Mouse (Mus musculus) A20 (cell line): ENCODE results near the gene Hoxb3.

Source experiments
- DNase-seq: peaks from one replicate; pipeline ENCODE4 v3.0.0-alpha.2; 2011; ENCODE audit warnings: low read depth, low spot score

Hoxb3 gene

GRCm38 (mm10) chr11:96302381-96303150 lies 20.6 kb upstream of the Hoxb3 start:
- DNase-seq = no peak

- no peak for DNase-seq
These were observed 19.7 kb upstream of the Hoxb3 start, which contains the start of gene Hoxb5 for GRCm38 (mm10) chr11:96303151-96304099. Hoxb5 (plus strand) TSS chr11:96303336.

- DNase-seq = no peak
These were observed 18.5 kb upstream of the Hoxb3 start for GRCm38 (mm10) chr11:96304381-96305195.

- no peak for DNase-seq
These were observed 17.5 kb upstream of the Hoxb3 start for GRCm38 (mm10) chr11:96305505-96306182.

GRCm38 (mm10) chr11:96306183-96306907 lies 16.8 kb upstream of the Hoxb3 start:
- no peak for DNase-seq

GRCm38 (mm10) chr11:96306908-96307269 lies 16.2 kb upstream of the Hoxb3 start:
- no peak for DNase-seq

- DNase-seq = no peak
These were observed 14.4 kb upstream of the Hoxb3 start for GRCm38 (mm10) chr11:96308763-96309162.

GRCm38 (mm10) chr11:96309288-96309687 lies 13.8 kb upstream of the Hoxb3 start:
- no peak for DNase-seq

- DNase-seq = no peak
These were observed 12.8 kb upstream of the Hoxb3 start for GRCm38 (mm10) chr11:96310183-96310938.

- DNase-seq = peak; percentile 81
These were observed 12.0 kb upstream of the Hoxb3 start for GRCm38 (mm10) chr11:96311097-96311496.

- DNase-seq = peak; percentile 88
These were observed 11.4 kb upstream of the Hoxb3 start for GRCm38 (mm10) chr11:96311520-96312417.

GRCm38 (mm10) chr11:96313134-96313533 lies 10.0 kb upstream of the Hoxb3 start:
- no peak for DNase-seq

- DNase-seq = no peak
These were observed 9.2 kb upstream of the Hoxb3 start for GRCm38 (mm10) chr11:96313806-96314428.

GRCm38 (mm10) chr11:96314671-96315343 lies 8.3 kb upstream of the Hoxb3 start:
- no peak for DNase-seq

GRCm38 (mm10) chr11:96315344-96315681 lies 7.8 kb upstream of the Hoxb3 start:
- DNase-seq = no peak

GRCm38 (mm10) chr11:96316696-96317607 lies 6.2 kb upstream of the Hoxb3 start:
- no peak for DNase-seq
